Mouse (Mus musculus): ENCODE results near the gene Apoe.
A peak's percentile ranks its signal among the peaks of the same experiment; 100 is the strongest.

- TF ChIP-seq CTCF (IDR thresholded peaks at IDR 0.05; ENCODE audit: control insufficient read depth, insufficient read depth, low read length) (peak; percentile 23; the same call in 1 of the 2 replicates), POLR2A (IDR thresholded peaks at IDR 0.05; ENCODE audit: borderline replicate concordance, control insufficient read depth, low read depth, low read length) (no peak)
Measured at GRCm38 (mm10) chr7:19740269-19740668, 41.3 kb upstream of the Apoe start.
